Mouse (Mus musculus) E14TG2a.4 (cell line): ENCODE measurements at regions not wholly inside any gene's neighbourhood (a gene's known extent, or its start where the extent isn't known, plus 50 kb on each side); places are given as distances from the start of the nearest gene placed in this dataset.

Experiments used
- CTCF ChIP-seq: conservative IDR thresholded peaks from 2 replicates; pipeline ENCODE4 v1.5.1; 2014; ENCODE audit warnings: low read length
- NANOG ChIP-seq: IDR thresholded peaks from 2 replicates; pipeline ENCODE4 v1.6.1; 2014; ENCODE audit warnings: borderline replicate concordance, low read length, mixed read lengths
- POU5F1 ChIP-seq: IDR thresholded peaks from 2 replicates; pipeline ENCODE4 v1.6.1; 2014; ENCODE audit warnings: low read length, borderline replicate concordance

DNA sequence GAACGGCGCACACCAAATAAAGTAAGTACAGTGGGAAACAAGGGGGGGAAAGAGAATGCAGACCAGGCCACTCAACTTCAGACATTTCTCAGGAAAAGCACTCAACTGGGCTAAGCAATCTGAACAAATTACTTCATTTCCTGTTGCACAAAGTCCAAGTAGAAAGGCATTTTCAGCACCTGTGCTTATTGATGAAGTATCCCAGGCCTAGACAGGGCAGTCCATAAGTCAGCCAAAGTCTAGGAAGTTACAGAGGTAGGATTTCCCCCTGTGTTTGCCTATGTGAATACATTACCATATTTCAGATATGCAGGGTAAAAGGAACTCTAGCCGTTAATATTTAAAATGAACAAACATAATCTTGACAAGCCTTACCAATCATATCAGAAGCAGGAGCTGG lies 304.3 kb downstream of the Gm11232 start:
- TF ChIP-seq CTCF (no peak), POU5F1 (no peak), NANOG (no peak)
